Mouse (Mus musculus): ENCODE measurements around the gene Timd2. TPM values are rescaled to one million over a fixed set of nuclear protein-coding genes. Genes with fewer than 3 reads are reported as not detected.

Timd2 gene
- total and polyA plus RNA-seq, 2 experiments from 2014 or later, result 0.19 TPM; not detected in 1

DNA sequence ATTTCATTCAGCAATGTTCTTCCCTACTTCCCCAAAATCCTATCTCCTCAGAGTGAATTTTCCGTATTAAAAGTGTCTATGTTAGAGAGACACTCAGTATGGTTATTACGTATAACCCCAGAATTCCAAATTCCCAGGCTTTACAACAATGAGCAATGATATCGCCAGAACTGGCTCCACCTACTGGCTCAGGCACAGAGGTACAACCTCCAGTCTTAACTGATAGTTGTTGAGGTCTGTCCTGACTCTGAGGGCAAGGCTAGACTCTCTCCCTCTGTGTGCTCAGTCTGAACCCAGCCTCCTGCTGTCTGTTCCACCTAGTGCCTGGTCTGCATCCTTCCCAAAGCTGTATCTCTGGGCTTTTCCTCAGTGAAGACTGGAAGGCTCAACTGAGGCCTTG lies 75.2 kb downstream of the Timd2 start:
- Histone ChIP-seq H3K36me3 (ENCODE audit: insufficient read depth) (no peaks in the 10 kb centered on the region), H3K9me3 (ENCODE audit: low read length) (no peaks in the 10 kb centered on the region), H3K4me1 (ENCODE audit: insufficient read depth) (no peaks in the 10 kb centered on the region), H3K27me3 (ENCODE audit: insufficient read depth, low read length) (no peaks in the 10 kb centered on the region), H3K27ac (ENCODE audit: low read depth, low read length) (no peak overlapping the region), H3K4me3 (ENCODE audit: low read depth, low read length) (no peak overlapping the region), H3K4me2 (ENCODE audit: low read depth) (no peak overlapping the region), H3K9ac (no peak overlapping the region)
- DNase-seq, result peak; percentile 64
- 28% methylated on average over 3 of the region's 3 CpGs for WGBS
- peak; percentile 74 for TF ChIP-seq CTCF (IDR thresholded peaks at IDR 0.05; ENCODE audit: low read depth)
- ATAC-seq, result peak; percentile 88

DNA sequence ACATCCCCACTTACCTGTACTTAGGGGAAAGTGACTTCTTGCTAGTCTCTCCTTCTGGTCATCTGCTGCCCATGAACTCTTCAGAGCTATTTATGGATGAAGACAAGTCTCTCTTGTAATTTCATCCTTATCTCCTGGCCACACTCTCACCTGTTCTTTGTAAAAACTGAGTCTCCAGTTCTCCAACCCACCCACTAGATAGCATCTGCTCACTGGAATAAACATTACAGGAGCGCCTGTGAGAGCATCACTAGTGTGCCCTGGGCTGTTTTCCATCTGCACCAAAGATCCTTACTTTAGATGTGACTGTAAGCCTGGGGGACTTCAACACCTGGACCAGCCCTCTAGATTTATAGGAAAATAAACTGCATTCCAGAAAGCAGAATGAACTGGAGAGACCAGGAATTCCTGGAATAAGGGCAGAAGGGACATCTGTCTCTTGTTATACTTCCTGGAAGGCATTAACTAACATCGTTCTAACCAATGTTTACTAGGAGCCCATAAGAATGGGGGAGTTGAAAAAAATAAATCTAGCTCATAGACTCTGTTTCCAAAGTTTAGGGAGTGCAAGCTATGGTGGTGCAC lies 77.6 kb downstream of the Timd2 start, which contains the start of gene Dppa1:
Gene Dppa1 (minus strand): TSS at position 51 of the 585 bp plus-strand sequence.
- no peak within 1 kb of the TSS for H3K4me2 ChIP-seq (ENCODE audit: low read depth)
- ATAC-seq (no peak), DNase-seq (no peak)
- H3K27me3 ChIP-seq (ENCODE audit: insufficient read depth, low read length), result no peaks in the 10 kb centered on the region
- H3K9ac ChIP-seq, result no peak within 1 kb of the TSS
- TF ChIP-seq CTCF (IDR thresholded peaks at IDR 0.05; ENCODE audit: low read depth), result no peak
- 91% methylated on average over 2 of the region's 2 CpGs for WGBS
- H3K4me3 ChIP-seq (ENCODE audit: low read depth, low read length), result no peak within 1 kb of the TSS
- H3K4me1 ChIP-seq (ENCODE audit: insufficient read depth), result no peaks in the 10 kb centered on the region
- H3K9me3 ChIP-seq (ENCODE audit: low read length), result no peaks in the 10 kb centered on the region
- no peaks in the 10 kb centered on the region for H3K36me3 ChIP-seq (ENCODE audit: insufficient read depth)
- no peak within 1 kb of the TSS for H3K27ac ChIP-seq (ENCODE audit: low read depth, low read length)

DNA sequence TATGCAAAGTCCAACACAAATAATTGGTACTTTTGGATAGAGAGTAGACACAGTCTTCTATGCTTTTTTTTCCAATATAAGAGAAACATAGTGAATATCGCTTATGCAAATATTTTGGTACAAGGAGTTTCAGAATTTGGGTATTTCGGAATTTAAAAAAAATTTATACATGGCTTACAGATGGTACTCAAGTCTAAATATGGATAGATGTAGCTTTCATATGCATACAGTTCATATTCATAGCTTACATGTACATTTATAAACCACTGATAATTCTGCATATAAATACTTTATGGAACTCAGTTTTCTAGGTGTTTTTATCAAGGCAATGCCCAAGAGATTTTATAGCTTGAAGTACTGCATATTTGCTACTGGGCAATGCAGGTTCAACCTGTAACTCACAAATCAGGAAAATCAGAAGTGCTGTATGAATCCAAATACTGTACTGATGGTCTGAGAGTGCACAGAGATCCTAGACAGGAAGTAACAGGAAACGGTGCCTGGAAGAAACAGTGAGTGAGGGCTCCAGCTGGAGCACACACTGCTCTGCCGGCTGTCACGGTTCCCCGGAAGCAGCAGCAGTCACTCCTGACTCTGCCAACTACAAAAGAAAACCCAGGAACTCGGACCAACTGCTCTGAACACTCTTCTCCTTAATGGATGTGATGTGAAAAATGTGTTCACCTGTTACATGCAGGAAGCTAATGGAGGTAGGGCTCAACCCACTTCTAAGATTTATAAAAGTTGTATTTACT lies 86.3 kb downstream of the Timd2 start:
- no peaks in the 10 kb centered on the region; the same call in 1 of the 2 replicates for H3K4me1 ChIP-seq (ENCODE audit: insufficient read depth)
- no peak overlapping the region for H3K9ac ChIP-seq
- peak; percentile 61 for DNase-seq
- H3K4me2 ChIP-seq (ENCODE audit: low read depth), result no peak overlapping the region
- H3K4me3 ChIP-seq (ENCODE audit: low read depth, low read length), result no peak overlapping the region
- H3K27ac ChIP-seq (ENCODE audit: low read depth, low read length), result peak overlapping the region; percentile 69
- ATAC-seq, result peak; percentile 87
- H3K36me3 ChIP-seq (ENCODE audit: insufficient read depth), result no peaks in the 10 kb centered on the region
- TF ChIP-seq CTCF (IDR thresholded peaks at IDR 0.05; ENCODE audit: low read depth), result no peak
- no peaks in the 10 kb centered on the region for H3K9me3 ChIP-seq (ENCODE audit: low read length)
- WGBS, result 57% methylated on average over 7 of the region's 7 CpGs
- H3K27me3 ChIP-seq (ENCODE audit: insufficient read depth, low read length), result no peaks in the 10 kb centered on the region

DNA sequence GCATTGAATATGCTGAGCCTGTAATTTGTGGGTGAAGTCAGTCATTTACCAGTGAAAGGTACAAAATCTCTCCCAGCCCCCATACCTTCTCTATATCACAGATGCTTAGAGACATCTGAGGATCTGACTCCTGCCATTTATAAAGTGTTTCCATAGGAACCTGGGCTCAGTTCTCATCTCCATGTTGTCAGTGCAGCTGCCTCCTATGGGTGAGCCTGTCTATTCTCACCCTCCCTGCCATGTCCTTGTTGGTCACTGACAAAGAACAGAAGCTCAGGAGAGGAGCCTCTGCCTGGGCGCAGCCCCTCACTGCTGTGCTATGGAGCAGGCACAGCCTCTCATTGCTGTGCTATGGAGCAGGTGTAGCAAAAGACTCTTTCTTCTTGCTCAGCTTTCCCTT lies 86.9 kb downstream of the Timd2 start:
- H3K9me3 ChIP-seq (ENCODE audit: low read length), result no peaks in the 10 kb centered on the region
- 72% methylated on average over 1 of the region's 1 CpGs for WGBS
- peak; percentile 48 for DNase-seq
- ATAC-seq, result peak; percentile 82
- H3K4me1 ChIP-seq (ENCODE audit: insufficient read depth), result no peaks in the 10 kb centered on the region; the same call in 1 of the 2 replicates
- no peaks in the 10 kb centered on the region for H3K27me3 ChIP-seq (ENCODE audit: insufficient read depth, low read length)
- peak overlapping the region; percentile 69 for H3K27ac ChIP-seq (ENCODE audit: low read depth, low read length)
- no peak overlapping the region for H3K4me3 ChIP-seq (ENCODE audit: low read depth, low read length)
- no peak overlapping the region for H3K4me2 ChIP-seq (ENCODE audit: low read depth)
- no peak overlapping the region for H3K9ac ChIP-seq
- peak; percentile 15; the same call in 1 of the 2 replicates for TF ChIP-seq CTCF (IDR thresholded peaks at IDR 0.05; ENCODE audit: low read depth)
- no peaks in the 10 kb centered on the region for H3K36me3 ChIP-seq (ENCODE audit: insufficient read depth)

Other genes with a start within 250 kb of the Timd2 start
- not detected in 2 replicates for gene Gm12169, start 182.8 kb downstream of the Timd2 start, total RNA-seq (2014; rRNA removed)
- not detected in 2 replicates for gene Gm12169, start 182.8 kb downstream of the Timd2 start, polyA plus RNA-seq (2015; fragmentation: Nextera tagmentation; extraction: Ambion mirVana)
- gene BC053393, start 135.5 kb downstream of the Timd2 start, total RNA-seq (2014; rRNA removed), result not detected in 2 replicates
- gene BC053393, start 135.5 kb downstream of the Timd2 start, polyA plus RNA-seq (2015; fragmentation: Nextera tagmentation; extraction: Ambion mirVana), result 0.07 TPM in 1 of 2 replicates, not detected in the other
- gene Dppa1, start 77.8 kb downstream of the Timd2 start, total RNA-seq (2014; rRNA removed), result not detected in 2 replicates
- gene Dppa1, start 77.8 kb downstream of the Timd2 start, polyA plus RNA-seq (2015; fragmentation: Nextera tagmentation; extraction: Ambion mirVana), result not detected in 2 replicates
- gene Havcr1, start 28.0 kb upstream of the Timd2 start, total RNA-seq (2014; rRNA removed), result not detected in 2 replicates
- not detected in 2 replicates for gene Havcr1, start 28.0 kb upstream of the Timd2 start, polyA plus RNA-seq (2015; fragmentation: Nextera tagmentation; extraction: Ambion mirVana)
- gene Timd4, start 103.7 kb upstream of the Timd2 start, total RNA-seq (2014; rRNA removed), result 0.08 and 0.24 TPM in 2 replicates
- not detected in 2 replicates for gene Timd4, start 103.7 kb upstream of the Timd2 start, polyA plus RNA-seq (2015; fragmentation: Nextera tagmentation; extraction: Ambion mirVana)